ENCODE assay signal across 8 mouse cellular contexts in the genomic region with DNA sequence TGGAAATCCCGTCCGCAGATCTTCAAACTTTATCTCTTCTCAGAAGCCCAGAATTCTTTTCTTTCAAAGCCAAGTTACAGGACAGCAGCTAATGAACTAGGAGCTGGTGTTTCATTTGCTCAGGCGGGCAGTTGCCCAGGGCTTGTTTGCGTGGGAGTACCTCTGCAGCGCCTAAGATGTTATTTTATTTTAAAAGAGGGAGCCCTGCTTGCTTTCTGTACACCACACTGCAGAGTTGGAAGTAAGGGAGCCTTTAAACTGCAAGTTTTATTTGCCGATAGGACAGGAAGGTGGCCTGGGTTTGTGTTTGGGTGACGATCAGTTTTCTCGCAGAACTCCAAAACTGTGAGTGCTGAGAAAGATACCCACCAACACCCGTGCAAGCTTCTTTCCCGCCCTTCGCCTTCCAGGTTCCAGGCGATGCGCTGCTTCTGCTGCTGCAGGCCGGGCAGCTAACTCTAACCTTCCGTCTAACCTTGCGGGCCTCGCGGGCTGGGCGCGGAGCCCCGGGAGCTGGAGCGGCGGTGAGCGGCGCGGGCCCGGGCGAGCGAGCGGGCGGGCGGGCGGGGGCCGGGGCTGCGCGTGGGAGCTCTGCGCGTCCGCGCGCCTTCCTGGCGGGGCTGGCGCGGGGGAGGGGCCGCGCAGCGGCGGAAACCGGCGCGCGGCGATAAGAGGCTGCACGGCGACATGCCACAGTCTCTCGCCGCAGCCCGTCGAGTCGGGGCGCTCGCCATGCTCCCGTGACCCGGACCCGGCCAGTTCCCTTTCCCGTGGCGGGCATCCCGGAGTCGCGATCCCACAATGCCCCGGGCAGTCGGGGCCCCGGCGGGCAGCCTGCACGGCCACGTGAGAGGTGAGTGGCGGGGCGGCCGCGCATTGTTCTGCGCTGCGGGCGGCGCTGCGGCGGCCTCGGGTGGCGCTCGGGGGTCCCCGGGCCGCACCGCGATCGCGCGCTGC. TPM values are rescaled to one million over a fixed set of nuclear protein-coding genes. Genes with fewer than 3 reads are reported as not detected.
DNase-seq lines count a peak whose midpoint lies in the region; ATAC-seq and TF ChIP-seq lines count a peak whose summit lies in the region.

No protein-coding gene starts in this region.

- peak; percentile 40 for ATAC-seq in activated CD4-positive, CD25-positive, alpha-beta regulatory T cell, adult 4 months
- peak; percentile 48 for ATAC-seq in common myeloid progenitor, adult 5-6 weeks (replicated peaks; ENCODE audit: low read depth, poor library complexity, severe bottlenecking)
- ATAC-seq in hindbrain, embryonic 16.5 days: peak; percentile 93
- peak; percentile 70 for ATAC-seq in megakaryocyte, adult 5-6 weeks (ENCODE audit: poor library complexity, severe bottlenecking)

- H3K4me2 ChIP-seq in hindbrain, embryonic 16.5 days (ENCODE audit: low read length): peak overlapping the region; percentile 80

- TF ChIP-seq CTCF in gastrocnemius, adult 2 months (IDR thresholded peaks at IDR 0.05): 0 out of 2 replicates have a peak, but pooled peaks have one; percentile 16

- peak overlapping the region; percentile 96 for H3K9ac ChIP-seq in hindbrain, embryonic 16.5 days (ENCODE audit: low read depth, low read length)

- no peaks in the 10 kb centered on the region for H3K27me3 ChIP-seq in hindbrain, embryonic 16.5 days (replicated peaks; ENCODE audit: control insufficient read depth, insufficient read depth, low read length)

- H3K9me3 ChIP-seq in hindbrain, embryonic 16.5 days (ENCODE audit: control insufficient read depth, low read length): no peaks in the 10 kb centered on the region

- DNase-seq in gastrocnemius, adult 2 months: peak; percentile 94
- DNase-seq in left cerebral cortex, adult 8-10 months (ENCODE audit: low spot score in 2 of 2): peak; percentile 70 to 74
- DNase-seq in right cerebral cortex, adult 18-20 months: peak; percentile 85
- peak; percentile 87 for DNase-seq in urinary bladder, adult 2 months (ENCODE audit: low spot score)

- no peaks in the 10 kb centered on the region for H3K36me3 ChIP-seq in hindbrain, embryonic 16.5 days (ENCODE audit: control insufficient read depth, insufficient read depth, low read length)

- H3K4me3 ChIP-seq in gastrocnemius, adult 2 months: peak overlapping the region; percentile 84
- peak overlapping the region; percentile 94 for H3K4me3 ChIP-seq in hindbrain, embryonic 16.5 days (ENCODE audit: low read length)

- intact Hi-C loops in gastrocnemius, adult 2 months (cut with DNase I): loop anchor here (1.0 to 5.0 kb wide), 4 partner anchors 27 to 101 kb away; no protein-coding TSS in a partner anchor

- peaks cover 25% of the 10 kb centered on the region for H3K4me1 ChIP-seq in hindbrain, embryonic 16.5 days (ENCODE audit: control insufficient read depth, insufficient read depth, low read depth, low read length)

- WGBS in hindbrain, embryonic 16.5 days: 2% methylated on average over 44 of the region's 96 CpGs

- H3K27ac ChIP-seq in gastrocnemius, adult 2 months: peak overlapping the region; percentile 99
- H3K27ac ChIP-seq in hindbrain, embryonic 16.5 days (ENCODE audit: low read depth, low read length): peak overlapping the region; percentile 93

RNA-seq across cellular contexts. Expression of a gene that starts 28.2 kb away (rescaled TPM):
- 100 to 1,000 TPM; 667 to 875 TPM for polyA plus RNA-seq in activated CD4-positive, CD25-positive, alpha-beta regulatory T cell, adult 4 months (2017; shearing (Covaris generic))
- 788 and 813 TPM in 2 replicates for total RNA-seq in common myeloid progenitor, adult 5-6 weeks (2017)
- total RNA-seq in gastrocnemius, adult 2 months (2021): 100 to 1,000 TPM; 495 to 592 TPM
- 45.0 and 54.3 TPM in 2 replicates for polyA plus RNA-seq in hindbrain, embryonic 16.5 days (2015; fragmentation: Nextera tagmentation; extraction: Ambion mirVana)
- total RNA-seq in left cerebral cortex, adult 8-10 months (2022): 100 to 1,000 TPM; 155 to 163 (median 160) TPM
- 716 and 772 TPM in 2 replicates for total RNA-seq in megakaryocyte, adult 5-6 weeks (2015)
- 1,073 and 1,122 TPM in 2 replicates for total RNA-seq in megakaryocyte, adult 5-6 weeks (2017)
- polyA plus RNA-seq in urinary bladder, adult 2 months (2012; rRNA removed): 86.2 and 115 TPM in 2 replicates

Comparison
In these comparisons a context has a peak if more than half of its experiments do, and no peak if none do; other contexts are left out.
1. Peak in every context shown above with its lines: DNase-seq, ATAC-seq, H3K4me3 ChIP-seq and H3K27ac ChIP-seq.
2. ATAC-seq: peak in every context shown above with its lines; median percentile 93 in hindbrain, embryonic 16.5 days; 70 in megakaryocyte, adult 5-6 weeks; 48 in common myeloid progenitor, adult 5-6 weeks; 40 in activated CD4-positive, CD25-positive, alpha-beta regulatory T cell, adult 4 months.